Mouse (Mus musculus) embryo, embryonic 9.5 days (tissue): ENCODE measurements around the gene Pias4.
"Not testable (repeated sequence)": the region's sequence is repeated elsewhere in the genome, so short reads cannot be mapped to it uniquely, and the experiment has no call there.

Experiments used
- DNase-seq: peaks from one replicate; pipeline ENCODE4 v3.0.0-alpha.2; 2017; ENCODE audit errors: extremely low spot score

The Pias4 gene

DNA sequence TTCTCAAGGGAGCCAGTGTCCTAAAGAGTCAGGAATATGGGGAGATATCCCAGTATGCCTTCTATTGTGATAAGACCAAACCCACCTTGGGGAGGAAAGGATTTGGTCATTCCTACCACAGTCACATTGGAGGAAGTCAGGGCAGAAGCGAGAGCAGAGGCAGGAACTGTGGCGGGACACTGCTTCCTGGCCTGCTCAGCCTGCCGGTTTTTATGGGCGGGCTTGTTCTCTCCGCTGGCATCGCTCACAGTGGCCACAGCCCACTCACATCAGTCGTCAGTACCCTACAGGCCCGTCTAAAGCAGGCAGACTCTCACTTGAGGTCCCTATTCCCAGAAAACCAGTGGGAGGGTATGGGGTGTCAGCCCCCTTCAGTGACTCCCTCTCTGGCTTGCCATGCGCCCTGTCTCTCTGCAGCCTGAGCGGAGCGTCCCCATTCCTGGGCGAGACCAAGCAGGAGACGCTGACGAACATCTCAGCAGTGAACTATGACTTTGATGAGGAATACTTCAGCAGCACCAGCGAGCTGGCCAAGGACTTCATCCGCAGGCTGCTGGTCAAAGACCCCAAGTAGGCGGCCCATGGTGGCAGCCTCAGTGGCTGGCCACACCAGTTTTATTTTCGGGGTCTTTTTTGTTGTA lies 23.7 kb upstream of the Pias4 start:
- no peak for DNase-seq

DNA sequence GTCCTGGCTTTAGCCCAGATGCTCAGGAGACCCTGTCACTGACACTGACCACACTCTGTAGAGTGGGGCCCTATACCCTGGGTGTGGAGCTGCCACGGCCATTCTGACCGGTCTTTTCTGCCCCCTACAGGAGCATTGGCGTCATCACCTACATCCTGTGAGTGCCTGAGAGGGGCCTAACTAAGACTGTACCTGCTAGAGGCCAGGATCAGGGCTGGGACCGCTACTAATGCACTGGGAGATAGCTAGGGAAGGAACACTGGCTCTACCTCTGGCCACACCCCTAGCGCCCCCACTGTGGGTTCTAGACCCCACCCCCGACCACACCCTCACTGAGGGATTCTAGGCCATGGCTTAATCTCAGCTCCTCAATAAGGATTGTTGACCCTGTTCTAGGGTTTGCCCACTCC lies 23.2 kb upstream of the Pias4 start:
- no peak for DNase-seq

DNA sequence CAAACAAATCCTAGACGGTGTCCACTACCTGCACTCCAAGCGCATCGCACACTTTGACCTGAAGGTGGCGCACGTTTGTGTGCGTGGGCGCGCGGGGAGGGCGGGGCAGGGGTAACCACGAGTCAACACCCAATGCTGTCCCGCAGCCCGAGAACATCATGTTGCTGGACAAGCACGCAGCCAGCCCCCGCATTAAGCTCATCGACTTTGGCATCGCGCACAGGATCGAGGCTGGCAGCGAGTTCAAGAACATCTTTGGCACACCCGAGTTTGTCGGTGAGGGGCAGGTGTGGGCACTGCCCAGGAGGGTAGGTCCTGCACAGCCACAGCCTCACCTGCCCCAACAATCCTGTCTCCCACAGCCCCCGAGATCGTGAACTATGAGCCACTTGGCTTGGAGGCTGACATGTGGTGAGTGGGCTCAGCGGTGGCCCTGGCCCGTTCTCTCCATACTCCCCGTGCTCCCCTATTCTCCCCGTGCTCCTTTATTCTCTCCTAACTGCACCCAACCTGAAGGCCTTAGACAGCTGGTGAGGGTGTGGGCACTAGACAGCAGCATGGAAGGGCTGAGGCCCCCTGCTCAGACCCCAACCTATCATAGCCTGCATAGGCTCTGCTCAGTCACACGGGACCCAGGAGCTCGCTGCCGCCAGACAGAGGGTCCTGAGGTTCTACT lies 22.7 kb upstream of the Pias4 start:
- no peak for DNase-seq

DNA sequence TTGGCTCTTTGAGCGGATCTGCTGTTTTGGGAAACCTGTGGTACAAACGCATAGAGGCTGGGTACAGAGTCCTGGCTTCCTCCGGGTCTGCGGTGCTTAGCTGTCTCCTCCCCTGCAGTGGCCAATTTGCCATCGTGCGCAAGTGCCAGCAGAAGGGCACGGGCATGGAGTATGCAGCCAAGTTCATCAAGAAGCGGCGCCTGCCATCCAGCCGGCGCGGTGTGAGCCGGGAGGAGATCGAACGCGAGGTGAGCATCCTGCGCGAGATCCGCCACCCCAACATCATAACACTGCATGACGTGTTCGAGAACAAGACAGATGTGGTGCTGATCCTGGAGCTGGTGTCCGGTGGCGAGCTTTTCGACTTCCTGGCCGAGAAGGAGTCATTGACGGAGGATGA lies 22.1 kb upstream of the Pias4 start:
- DNase-seq, result no peak

DNA sequence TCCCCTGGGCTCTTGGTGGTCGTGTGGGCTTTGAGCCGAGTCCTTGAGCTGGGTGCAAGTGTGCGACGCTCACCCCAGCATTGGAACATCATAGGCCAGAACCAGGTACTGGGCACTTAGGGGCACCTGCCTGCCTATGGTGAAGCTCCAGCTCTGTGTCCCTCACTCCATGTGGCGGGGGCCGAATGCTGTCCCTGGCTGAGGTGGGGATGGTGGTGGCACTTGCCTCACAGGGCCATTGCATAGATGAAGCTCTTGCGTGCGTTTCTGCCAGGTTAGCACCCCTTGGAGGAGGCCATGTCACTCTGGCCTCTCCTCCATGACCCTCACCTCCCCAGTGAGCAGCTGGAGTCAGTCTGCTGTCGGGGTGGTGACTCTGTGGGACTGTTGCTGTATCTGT lies 19.4 kb upstream of the Pias4 start:
- no peak for DNase-seq

DNA sequence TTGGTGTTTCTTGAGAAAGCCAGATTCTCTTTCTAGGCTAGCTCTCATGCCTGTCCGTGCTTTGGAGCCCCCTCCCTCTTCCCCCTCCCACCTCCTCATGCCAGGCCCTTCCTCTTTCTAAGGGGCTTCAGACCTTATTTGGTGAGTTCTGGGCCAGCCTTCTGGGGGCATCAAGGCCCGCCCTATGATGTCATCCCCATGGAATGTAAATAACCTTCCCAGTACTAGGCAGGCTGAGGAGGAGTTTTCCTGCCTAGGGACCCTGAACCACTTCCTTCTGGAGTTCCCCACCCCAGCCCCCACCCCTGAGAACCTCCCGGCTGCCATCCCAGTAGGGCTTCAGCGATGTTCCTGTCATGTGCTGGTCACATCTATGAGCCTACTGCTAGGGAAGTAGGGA lies 17.0 kb upstream of the Pias4 start:
- no peak for DNase-seq

DNA sequence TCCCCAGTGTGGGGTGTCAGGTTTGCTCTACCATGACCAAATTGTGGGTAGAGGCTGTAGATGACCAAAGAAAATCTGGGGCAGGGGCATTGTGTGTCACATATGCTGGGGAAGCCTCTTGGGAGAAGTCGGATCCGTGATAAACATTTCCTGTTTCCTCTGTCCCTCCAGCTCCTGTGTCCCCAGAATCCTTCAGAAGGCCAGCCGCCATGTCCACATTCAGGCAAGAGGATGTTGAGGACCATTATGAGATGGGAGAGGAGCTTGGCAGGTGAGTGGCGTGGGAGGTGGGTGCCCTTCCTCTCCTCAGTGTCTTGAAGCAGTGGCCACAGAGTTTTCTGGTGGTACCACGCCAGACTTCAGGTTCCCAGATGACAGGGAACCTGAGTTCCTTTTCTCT lies 16.1 kb upstream of the Pias4 start, which contains the start of gene 4930442H23Rik:
4930442H23Rik (minus strand) TSS at position 45 of the 400 bp plus-strand sequence.
- DNase-seq, result no peak

DNA sequence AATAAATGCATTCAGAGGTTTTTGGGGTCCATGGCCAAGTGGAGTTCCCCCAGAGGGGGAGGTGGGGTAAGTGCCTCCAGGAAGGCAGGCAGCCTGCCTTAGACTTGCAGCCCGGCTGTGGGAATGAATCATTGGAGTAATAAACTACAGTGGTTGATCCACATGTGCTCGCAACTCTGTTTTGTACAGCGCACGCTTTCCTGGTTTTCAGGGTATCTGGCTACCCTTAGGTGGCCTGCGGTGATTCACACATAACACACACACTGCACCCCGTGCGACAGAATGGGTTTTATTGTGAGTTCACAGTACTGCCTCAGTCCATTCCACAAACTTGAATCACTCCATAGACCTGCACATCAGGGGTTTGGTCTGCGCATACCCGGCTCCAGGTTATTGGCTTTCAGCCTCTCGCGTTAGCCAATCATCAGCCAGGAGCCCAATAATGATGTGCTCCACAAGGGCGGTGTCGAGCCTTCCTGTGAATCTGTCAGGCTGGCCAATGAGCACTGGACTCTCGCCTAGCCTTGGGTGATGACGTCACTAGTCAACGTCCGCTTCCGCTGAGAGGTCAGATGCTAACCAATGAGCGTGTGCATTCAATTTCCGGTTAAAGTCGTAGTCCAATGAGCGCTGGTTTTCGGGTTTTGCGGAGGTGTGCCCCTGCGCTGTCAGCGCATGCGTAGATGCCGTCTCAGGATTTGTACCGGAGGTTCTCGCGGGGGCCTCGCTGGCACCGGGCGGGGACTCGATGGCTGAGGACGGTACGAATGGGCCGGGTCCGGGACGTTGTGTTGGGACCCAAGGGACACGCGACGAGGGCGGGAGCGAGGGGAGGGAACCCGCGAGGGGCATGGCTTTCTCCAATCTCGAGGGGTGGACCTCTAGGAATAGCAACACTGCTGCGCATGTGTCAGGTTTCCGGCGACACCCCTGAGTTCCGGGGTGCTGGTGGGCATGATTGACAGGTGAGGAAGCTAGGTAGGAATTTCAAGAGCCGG lies 14.9 kb upstream of the Pias4 start, which contains the start of gene Dapk3:
Dapk3 (plus strand) TSS at position 670 of the 998 bp plus-strand sequence.
- DNase-seq, result peak; percentile 99

DNA sequence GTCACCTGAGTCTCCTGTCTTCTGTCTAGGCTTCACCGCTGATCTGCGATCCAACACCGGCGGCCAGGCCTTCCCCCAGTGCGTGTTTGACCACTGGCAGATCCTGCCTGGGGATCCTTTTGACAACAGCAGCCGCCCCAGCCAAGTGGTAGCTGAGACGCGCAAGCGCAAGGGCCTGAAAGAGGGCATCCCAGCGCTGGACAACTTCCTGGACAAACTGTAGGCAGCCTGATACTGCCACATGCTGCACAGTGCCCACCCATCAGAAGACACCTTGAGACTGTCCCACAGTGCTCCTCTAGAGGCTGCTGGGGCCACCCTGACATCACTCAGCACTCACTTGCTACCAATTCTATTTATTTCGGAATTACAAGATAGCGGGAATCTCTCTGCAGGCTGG lies 14.1 kb upstream of the Pias4 start:
- DNase-seq, result not testable (repeated sequence)

DNA sequence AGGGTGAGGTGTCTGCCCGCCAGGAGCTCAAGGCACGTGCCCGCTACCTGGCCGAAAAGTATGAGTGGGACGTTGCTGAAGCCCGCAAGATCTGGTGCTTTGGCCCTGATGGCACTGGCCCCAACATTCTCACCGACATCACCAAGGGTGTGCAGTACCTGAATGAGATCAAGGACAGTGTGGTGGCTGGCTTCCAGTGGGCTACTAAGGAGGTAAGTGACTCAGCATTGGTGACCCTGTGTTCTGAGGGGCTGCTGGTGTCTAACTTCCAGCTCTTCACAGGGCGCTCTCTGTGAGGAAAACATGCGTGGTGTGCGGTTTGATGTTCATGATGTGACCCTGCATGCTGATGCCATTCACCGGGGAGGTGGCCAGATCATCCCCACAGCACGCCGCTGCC lies 13.2 kb upstream of the Pias4 start:
- no peak for DNase-seq

DNA sequence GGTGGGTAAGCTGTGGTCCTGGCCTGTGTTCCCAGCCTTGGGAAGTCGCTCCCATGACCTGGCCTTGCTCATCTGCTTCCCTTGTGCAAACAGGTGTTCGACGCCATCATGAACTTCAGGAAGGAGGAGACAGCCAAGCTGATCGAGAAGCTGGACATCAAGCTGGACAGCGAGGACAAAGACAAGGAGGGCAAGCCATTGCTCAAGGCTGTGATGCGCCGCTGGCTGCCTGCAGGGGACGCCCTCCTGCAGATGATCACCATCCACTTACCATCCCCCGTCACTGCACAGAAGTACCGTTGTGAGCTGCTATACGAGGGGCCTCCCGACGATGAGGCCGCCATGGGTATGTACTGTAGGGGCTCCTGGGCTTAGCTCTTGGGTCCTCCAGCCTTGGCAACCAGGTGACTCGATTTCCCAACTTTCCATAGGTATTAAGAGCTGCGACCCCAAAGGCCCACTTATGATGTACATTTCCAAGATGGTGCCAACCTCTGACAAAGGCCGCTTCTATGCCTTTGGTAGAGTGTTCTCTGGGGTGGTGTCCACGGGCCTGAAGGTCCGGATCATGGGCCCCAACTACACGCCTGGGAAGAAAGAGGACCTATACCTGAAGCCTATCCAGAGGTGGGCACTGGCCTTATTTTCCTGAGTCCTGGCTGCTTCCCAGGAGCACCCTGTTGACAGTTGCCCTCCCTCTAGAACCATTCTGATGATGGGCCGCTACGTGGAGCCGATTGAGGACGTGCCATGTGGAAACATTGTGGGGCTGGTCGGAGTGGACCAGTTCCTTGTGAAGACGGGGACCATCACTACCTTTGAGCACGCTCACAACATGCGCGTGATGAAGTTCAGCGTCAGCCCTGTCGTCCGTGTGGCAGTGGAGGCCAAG lies 12.0 kb upstream of the Pias4 start:
- DNase-seq, result no peak

DNA sequence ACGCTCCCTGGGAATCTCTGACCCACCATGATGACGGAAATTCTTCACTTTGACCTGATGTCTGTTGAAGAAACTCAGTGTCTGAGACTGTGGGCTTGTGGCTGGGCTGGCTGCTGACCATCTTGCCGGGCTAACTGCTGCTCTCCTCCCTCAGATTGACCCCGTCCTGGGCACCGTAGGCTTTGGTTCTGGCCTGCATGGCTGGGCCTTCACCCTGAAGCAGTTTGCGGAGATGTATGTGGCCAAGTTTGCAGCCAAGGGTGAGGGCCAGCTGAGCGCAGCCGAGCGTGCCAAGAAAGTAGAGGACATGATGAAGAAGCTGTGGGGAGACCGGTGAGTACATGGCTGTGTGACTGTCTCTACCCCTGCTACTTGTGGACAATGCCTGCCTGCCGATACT lies 11.2 kb upstream of the Pias4 start:
- DNase-seq, result no peak

DNA sequence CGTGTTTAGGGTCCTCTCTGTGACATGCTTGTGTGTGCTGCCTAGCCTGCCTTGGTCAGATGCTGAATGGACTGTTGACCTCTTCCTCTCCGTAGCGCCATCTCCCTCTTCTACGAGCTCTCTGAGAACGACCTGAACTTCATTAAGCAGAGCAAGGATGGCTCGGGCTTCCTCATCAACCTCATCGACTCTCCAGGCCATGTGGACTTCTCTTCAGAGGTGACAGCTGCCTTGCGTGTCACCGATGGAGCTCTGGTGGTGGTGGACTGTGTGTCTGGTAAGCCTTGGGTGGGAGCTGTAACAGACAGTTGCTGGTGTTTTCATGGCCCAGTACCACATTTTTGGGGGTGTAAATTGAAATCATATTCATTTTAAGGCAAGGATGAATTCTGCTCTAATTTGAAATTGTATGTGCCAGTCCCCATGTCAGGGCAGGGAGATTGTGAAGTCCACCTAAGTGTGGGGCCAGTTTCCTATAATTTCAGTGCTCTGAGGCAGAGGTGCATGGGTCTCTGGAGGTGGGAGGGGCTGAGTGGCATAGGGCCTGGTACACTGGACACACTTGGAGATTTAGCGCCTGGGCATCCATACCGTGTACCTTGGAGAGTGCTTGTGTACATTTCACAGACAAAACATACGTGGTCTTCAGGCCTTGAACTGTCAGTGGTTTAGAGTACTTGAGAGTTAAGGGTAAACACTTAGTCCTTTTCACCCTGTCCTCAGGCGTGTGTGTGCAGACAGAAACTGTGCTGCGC lies 10.4 kb upstream of the Pias4 start:
- no peak for DNase-seq

DNA sequence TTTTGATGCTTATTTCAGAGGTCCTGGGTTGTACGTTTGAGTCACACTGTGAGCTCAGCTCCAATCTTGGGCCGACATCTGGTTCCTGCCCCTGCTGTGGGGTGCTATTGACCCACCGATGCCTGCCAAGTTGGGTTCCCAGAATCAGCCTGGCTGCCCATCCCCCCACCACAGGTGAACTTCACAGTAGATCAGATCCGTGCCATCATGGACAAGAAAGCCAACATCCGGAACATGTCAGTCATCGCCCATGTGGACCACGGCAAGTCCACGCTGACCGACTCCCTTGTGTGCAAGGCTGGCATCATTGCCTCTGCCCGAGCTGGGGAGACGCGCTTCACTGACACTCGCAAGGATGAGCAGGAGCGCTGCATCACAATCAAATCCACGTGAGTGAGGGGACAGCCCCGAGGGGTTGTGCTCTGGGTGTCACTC lies 9.8 kb upstream of the Pias4 start:
- no peak for DNase-seq

DNA sequence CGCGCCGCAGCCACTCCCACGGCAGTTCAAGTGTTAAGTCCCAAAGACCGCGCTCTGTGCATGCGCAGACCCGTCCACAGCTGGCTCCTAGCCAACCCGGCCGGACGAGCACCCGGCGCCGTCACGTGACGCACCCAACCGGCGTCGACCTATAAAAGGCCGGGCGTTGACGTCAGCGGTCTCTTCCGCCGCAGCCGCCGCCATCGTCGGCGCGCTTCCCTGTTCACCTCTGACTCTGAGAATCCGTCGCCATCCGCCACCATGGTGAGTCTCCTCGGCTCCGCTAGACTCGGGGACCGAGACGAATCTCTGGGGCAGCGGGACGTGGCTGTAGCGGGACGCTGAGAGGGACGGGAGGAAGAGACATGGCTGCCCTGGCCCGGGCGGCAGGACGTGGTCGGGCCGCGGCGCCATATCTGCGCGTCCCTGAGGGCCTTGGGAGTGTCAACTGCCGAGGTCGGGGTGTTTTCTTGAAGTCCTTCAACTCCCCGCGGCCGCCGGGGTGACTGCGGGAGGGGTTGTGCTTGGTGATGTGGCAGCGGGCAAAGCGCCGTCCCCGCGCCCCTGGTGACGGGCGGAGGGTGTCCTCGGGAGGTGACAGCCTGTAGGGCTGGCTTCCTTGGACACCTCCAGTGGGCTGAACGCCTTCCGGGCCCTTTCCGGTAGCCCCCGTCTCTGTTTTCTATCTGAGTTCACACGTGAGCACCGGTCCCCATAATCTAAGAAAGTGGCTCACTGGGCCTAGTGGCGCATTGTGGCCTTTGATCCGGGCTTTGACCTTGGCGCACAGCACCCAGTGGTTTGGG lies 8.9 kb upstream of the Pias4 start, which contains the start of gene Eef2:
Eef2 (plus strand) TSS at position 166 of the 806 bp plus-strand sequence.
- peak; percentile 96 for DNase-seq

DNA sequence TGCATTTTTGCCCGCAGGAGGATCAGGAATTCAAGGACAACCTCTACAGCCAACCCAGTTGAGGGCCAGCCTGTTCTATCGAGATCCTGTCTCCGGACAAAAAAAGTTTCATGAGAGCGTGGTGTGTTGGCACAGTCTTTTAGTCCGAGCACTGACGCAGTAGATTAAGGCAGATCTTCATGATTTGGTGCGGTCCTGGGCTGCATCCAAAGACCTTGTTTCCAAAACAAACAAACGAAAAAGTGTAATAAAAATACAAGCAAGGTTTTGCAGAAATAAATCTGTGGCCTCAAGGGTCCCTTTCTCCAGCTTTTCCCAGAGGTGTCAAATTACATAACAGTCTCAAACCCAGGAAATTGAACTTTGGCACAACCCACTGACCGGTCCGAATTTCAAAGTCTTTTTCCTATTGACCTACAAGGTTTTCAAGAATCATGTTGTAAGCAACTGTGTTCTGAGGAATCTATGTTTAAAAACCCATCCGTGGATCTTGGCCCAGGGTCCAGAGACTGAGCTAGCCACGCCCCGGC lies 8.3 kb upstream of the Pias4 start:
- no peak for DNase-seq

DNA sequence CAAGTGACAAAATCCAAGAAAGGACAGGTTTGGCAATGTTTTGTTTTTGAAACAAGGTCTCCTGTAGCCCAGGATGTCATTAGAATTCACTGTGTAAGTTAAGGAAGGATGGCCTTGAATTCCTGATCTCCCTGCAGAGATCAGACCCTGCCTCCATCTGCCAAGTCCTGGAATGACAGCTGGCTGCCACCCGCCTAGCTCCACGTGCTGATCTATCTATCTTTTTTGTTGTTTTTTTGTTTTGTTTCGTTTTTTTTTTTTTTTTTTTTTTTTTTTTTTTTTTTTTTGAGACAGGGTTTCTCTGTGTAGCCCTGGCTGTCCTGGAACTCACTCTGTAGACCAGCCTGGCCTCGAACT lies 7.6 kb upstream of the Pias4 start:
- DNase-seq, result not testable (repeated sequence)

DNA sequence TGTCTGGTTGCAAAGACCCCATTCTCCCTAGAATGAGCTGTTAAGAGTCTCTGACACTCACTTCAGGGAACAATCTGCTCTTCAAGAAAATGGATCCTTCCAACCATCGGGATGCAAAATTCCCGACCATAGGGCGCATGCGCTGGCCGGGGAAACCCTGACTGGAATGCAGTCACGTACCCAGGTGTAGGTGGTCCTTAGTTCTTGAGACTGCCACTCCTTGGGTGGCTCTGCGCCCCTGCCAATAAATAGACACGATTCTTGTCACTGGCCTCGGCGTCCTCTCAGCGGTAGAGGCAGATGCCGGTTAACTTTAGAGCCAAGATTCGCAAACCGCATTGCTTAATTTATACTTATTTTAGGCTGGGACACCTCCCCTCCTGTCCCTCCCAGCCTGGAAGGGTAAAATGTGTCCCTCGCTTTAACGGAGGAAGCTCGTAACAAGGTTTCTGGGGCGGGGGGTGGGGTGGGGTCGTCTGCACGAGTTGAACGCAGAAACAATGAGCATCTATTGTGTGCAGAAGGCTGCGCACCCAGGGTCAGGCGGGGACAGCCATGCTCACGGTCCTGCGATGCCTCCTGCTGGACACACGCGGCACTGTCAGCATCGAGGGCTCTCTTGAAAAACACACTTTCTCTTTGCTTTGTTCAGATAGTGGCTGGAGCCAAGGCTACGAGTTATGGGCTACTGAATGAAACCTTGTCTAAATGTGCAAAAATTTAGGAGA lies 7.1 kb upstream of the Pias4 start:
- peak; percentile 91 for DNase-seq

DNA sequence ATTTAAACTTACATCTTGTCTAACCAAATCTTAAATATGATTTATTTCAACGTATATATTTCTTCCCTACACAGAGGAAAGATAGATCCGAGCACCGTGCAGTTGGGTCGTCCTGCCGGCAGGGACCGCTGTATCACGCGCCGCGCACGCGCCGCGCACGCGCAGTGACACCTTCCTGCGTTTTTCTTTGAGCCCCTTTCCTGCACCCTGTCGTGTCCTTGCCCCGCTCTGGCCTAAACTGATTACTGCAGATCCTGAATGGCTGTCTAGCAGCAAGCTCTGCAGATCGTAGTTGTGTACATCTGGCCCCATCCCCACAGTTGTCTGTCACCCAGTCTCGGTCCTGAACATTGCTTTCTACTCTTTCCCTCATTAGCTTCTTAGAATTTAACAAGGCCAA lies 5.4 kb upstream of the Pias4 start:
- peak; percentile 89 for DNase-seq
